Mouse (Mus musculus) spleen, postnatal 10 days (tissue): ENCODE measurements around the gene Gm42878.
"Not testable (repeated sequence)": the region's sequence is repeated elsewhere in the genome, so short reads cannot be mapped to it uniquely, and the experiment has no call there.

Experiments used
- DNase-seq, 2 experiments: peaks; one replicate each; pipeline ENCODE4 v3.0.0; 2021 to 2022; ENCODE audit warnings: low spot score in 2 of 2

Gene Gm42878

DNA sequence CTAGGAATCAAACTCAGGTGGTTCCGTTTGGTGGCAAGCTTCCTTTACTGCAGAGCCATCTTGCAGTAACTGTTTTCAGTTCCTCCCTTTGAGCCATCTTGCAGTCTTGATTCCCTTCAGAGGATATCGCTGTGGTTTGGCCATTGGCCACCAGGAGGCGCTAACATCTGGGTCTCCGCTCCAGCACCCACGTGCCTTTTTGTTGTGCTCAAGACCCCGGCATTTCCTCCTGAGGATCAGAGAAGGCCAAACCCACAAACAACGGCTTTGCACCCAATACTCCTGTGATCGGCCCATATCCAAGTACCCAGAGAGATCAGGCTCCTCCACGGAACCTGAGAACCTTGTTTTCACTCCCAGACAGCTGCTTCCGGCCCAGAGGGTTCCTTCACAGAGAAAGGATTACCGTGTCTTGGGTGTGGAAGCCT, 19.2 kb upstream of the Gm42878 start:
- peak; percentile 85 to 93 for DNase-seq

- no peak for DNase-seq
Observed at GRCm38 (mm10) chr5:121562436-121562835, 17.2 kb upstream of the Gm42878 start.

- DNase-seq = no peak
Observed at GRCm38 (mm10) chr5:121549196-121549595, 3.9 kb upstream of the Gm42878 start.

DNA sequence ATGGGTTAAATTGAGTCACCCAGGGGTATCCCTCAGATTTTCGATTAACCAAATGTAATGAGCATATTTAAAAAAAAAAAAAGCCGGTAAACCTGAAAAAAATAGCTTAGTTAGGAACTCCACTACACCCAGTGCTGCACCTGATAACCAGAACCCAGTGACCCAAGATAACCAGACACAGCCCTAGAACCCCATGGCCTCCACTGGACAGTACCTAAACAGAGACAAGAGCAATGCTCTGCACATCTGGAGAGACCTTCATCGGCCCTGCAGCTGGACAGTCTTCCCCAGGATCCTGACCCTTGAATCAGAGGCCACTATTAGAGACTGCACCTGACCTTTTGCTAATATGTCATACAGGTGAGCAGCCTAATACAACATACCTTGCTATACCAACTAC, 1.8 kb upstream of the Gm42878 start:
- DNase-seq = no peak

GRCm38 (mm10) chr5:121546530-121546895, 1.2 kb upstream of the Gm42878 start:
- peak; percentile 53 to 77 for DNase-seq

- peak; percentile 99 for DNase-seq
Observed at GRCm38 (mm10) chr5:121545793-121546529, 679 bp upstream of the Gm42878 start, which contains the start of gene Mapkapk5. Gene Mapkapk5 (minus strand): TSS chr5:121545905.

- DNase-seq = no peak
Observed at GRCm38 (mm10) chr5:121543370-121543769, 1.9 kb downstream of the Gm42878 start.

- no peak for DNase-seq
Observed at GRCm38 (mm10) chr5:121541235-121541634, 4.0 kb downstream of the Gm42878 start.

DNA sequence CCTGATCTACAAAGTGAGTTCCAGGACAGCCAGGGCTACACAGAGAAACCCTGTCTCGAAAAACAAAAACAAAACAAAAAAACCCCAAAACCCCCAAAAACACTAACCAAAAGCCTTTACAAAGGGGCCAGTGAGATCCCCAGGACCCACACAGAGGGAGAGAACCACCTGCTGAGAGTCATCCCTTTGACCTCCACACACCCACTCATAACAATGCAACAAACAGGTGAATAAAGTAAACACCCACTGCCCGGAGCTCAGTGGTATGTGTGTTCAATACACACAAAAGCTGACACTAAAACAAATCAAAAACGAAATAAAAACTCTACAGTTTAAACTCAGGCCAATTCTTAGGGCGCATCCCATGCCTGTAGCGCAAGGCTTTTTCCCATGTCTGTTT, 5.2 kb downstream of the Gm42878 start:
- no peak for DNase-seq

GRCm38 (mm10) chr5:121537588-121537987, 7.7 kb downstream of the Gm42878 start:
- no peak for DNase-seq

DNA sequence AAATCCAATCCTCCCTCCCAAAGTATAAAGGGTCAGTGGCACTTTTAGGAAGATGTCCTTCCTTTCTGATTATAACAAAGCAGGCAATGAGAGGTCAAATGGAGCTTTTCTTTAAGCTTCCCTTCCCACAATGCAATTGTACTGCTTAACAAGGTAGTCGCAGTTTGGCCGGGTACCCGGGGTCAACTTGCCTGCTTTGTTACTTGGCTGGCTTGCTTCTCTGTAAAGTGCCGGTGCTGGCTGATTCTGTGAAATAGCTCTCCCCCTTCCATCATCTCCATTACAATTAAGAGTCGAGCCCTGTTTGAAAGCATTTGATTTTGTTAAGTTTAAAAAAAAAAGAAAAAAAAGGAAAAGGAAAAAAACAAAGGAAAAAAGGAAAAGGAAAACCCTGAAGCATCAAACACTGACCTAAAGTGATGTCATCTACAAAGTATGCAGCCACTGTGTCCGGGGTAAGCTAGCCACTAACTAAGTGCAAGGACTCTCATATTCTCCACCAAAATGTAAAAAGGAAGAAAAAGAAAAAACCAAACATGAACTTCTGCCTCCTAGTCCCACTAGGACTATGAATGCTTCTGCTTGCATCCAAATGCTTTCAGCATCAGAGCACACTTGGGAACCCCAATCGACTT, 8.2 kb downstream of the Gm42878 start:
- no peak for DNase-seq

- no peak for DNase-seq
Observed at GRCm38 (mm10) chr5:121535116-121535515, 10.2 kb downstream of the Gm42878 start.

GRCm38 (mm10) chr5:121534521-121534920, 10.8 kb downstream of the Gm42878 start:
- DNase-seq = peak in 1 of 2 experiments; percentile 59

GRCm38 (mm10) chr5:121526961-121527360, 18.3 kb downstream of the Gm42878 start:
- no peak for DNase-seq

DNA sequence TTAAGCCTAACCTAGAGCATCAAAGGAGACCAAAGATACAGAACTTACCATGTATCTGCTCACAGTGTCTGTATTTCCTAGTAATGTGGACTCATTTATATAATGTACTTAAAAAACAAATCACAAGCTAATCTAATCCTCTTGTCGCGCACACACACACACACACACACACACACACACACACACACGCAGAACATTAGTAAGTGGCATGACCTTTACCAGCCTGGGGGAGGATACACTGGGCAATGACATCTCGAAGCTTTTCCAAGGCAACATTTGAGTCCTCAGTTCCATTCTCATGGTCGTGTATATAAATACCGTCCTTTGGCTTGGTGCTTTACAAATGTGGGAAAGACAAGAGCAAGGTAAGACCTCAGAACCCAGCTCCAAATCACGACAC, 18.8 kb downstream of the Gm42878 start:
- DNase-seq = no peak

GRCm38 (mm10) chr5:121525774-121526450, 19.4 kb downstream of the Gm42878 start:
- no peak for DNase-seq

- not testable (repeated sequence) for DNase-seq
Observed at GRCm38 (mm10) chr5:121519758-121520157, 25.5 kb downstream of the Gm42878 start.

- no peak for DNase-seq
Observed at GRCm38 (mm10) chr5:121518983-121519382, 26.3 kb downstream of the Gm42878 start.

GRCm38 (mm10) chr5:121510009-121510408, 35.3 kb downstream of the Gm42878 start:
- no peak for DNase-seq

DNA sequence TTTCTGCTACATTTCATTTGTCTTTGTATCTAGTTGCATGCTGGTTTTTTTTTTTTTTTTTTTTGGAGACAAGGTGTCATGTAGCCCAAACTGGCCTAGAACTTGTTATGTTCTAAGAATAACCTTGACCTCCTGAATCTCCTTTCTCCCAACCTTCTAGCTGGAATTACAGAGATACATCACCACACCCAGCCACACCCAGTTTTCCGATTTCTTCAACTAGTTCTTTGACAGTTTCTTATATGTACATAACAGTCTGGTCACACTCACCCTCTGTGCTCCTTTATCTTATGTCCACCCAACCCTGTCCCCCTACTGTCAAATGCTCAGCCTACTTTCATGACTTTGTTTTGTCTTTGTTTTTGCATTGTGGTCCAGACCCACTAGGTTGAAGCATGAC, 38.4 kb downstream of the Gm42878 start:
- DNase-seq = no peak

GRCm38 (mm10) chr5:121503231-121503630, 42.1 kb downstream of the Gm42878 start, which contains the start of gene Adam1b:
Gene Adam1b (minus strand): TSS chr5:121503435.
- no peak for DNase-seq

- DNase-seq = not testable (repeated sequence)
Observed at GRCm38 (mm10) chr5:121501424-121501996, 43.8 kb downstream of the Gm42878 start.
